Mouse (Mus musculus): ENCODE results near the gene Dock9.

GRCm38 (mm10) chr14:121566794-121567201 lies 230.8 kb downstream of the Dock9 start:
- TF ChIP-seq CTCF (IDR thresholded peaks at IDR 0.05; ENCODE audit: low read depth) (no peak), EP300 (optimal IDR thresholded peaks at IDR 0.05) (no peak)

Data from stomach, postnatal 0 days (tissue).